Mouse (Mus musculus) hindbrain, embryonic 13.5 days (tissue): Measurements from ENCODE around the gene Trim7. TPM values are rescaled to one million over a fixed set of nuclear protein-coding genes. Genes with fewer than 3 reads are reported as not detected.
"Not testable (repeated sequence)": the region's sequence is repeated elsewhere in the genome, so short reads cannot be mapped to it uniquely, and the experiment has no call there.

ENCODE experiments used
- ATAC-seq: fragments of 200-750 bp; cut with Nextera tagmentation; 2 replicates; pipeline ENCODE4 v1.8.0; 2017; ENCODE audit warnings: moderate TSS enrichment; ENCODE audit not compliant: low FRiP score
- H3K27ac ChIP-seq: fragments of 300-500 bp; sonication (generic); 2 replicates; pipeline ENCODE4 v1.5.1; 2015; ENCODE audit warnings: inconsistent platforms, mild to moderate bottlenecking, moderate library complexity
- H3K27me3 ChIP-seq: fragments of 300-500 bp; sonication (generic); 2 replicates; pipeline ENCODE4 v1.6.1; 2015; ENCODE audit warnings: mild to moderate bottlenecking, inconsistent platforms
- H3K36me3 ChIP-seq: fragments of 300-500 bp; sonication (generic); 2 replicates; pipeline ENCODE4 v1.6.1; 2015; ENCODE audit warnings: mild to moderate bottlenecking, inconsistent platforms
- H3K4me1 ChIP-seq: fragments of 300-500 bp; sonication (generic); replicated peaks from 2 replicates; pipeline ENCODE4 v1.6.1; 2015; ENCODE audit warnings: inconsistent platforms
- H3K4me2 ChIP-seq: fragments of 300-500 bp; sonication (generic); 2 replicates; pipeline ENCODE4 v1.6.1; 2015; ENCODE audit warnings: inconsistent platforms, mild to moderate bottlenecking, moderate library complexity
- H3K4me3 ChIP-seq: fragments of 300-500 bp; sonication (generic); 2 replicates; pipeline ENCODE4 v1.5.1; 2015; ENCODE audit warnings: mild to moderate bottlenecking, inconsistent platforms
- H3K9ac ChIP-seq: fragments of 300-500 bp; sonication (generic); 2 replicates; pipeline ENCODE4 v1.6.1; 2015; ENCODE audit warnings: mild to moderate bottlenecking, inconsistent platforms
- H3K9me3 ChIP-seq: fragments of 300-500 bp; sonication (generic); 2 replicates; pipeline ENCODE4 v1.6.1; 2016; ENCODE audit warnings: inconsistent platforms
- WGBS: fragments of 180-500 bp; shearing (Covaris S2); methylation state at CpG from one replicate; pipeline ENCODE4 v1.1.7; 2015; 5-methylcytosine and 5-hydroxymethylcytosine counted together
- polyA plus RNA-seq: library from polyadenylated mRNA; unstranded; fragments of >200 nt; fragmentation: Nextera tagmentation; extraction: Ambion mirVana; gene quantifications from 2 replicates; pipeline ENCODE4 v1.2.1, GENCODE M21; 2015

Gene Trim7
- 1.0 and 2.8 TPM in 2 replicates for polyA plus RNA-seq

- not testable (repeated sequence) for H3K9me3 ChIP-seq, H3K36me3 ChIP-seq
- H3K9ac ChIP-seq: peak within 1 kb of the TSS; percentile 39; the same call in 1 of the 2 replicates
- ATAC-seq: peak; percentile 83
- H3K27me3 ChIP-seq: peaks cover 34% of the 10 kb centered on the region
- peak within 1 kb of the TSS; percentile 58 for H3K4me2 ChIP-seq
- peak within 1 kb of the TSS; percentile 48; the same call in 1 of the 2 replicates for H3K27ac ChIP-seq
- H3K4me3 ChIP-seq: peak within 1 kb of the TSS; percentile 45
- peaks cover 18% of the 10 kb centered on the region for H3K4me1 ChIP-seq
- under 1% methylated on average over 40 of the region's 92 CpGs for WGBS
These were observed at the start of gene Trim7, which contains the start of gene Gm12184 for GRCm38 (mm10) chr11:48825979-48826751. Gene Trim7 (plus strand): TSS chr11:48826140. Gene Gm12184 (minus strand): TSS chr11:48826655.

- Histone ChIP-seq H3K4me3 (no peak overlapping the region), H3K4me2 (no peak overlapping the region), H3K27me3 (0 out of 2 replicates have a peak, but pooled peaks cover 3% of the 10 kb centered on the region), H3K27ac (no peak overlapping the region), H3K9ac (no peak overlapping the region), H3K36me3 (no peaks in the 10 kb centered on the region), H3K9me3 (no peaks in the 10 kb centered on the region), H3K4me1 (peaks cover 5% of the 10 kb centered on the region; the same call in 1 of the 2 replicates)
- no peak for ATAC-seq
- 43% methylated on average over 9 of the region's 9 CpGs for WGBS
These were observed 49.3 kb upstream of the Trim7 start for GRCm38 (mm10) chr11:48776664-48777063.

- Histone ChIP-seq H3K4me1 (peaks cover 5% of the 10 kb centered on the region; the same call in 1 of the 2 replicates), H3K36me3 (no peaks in the 10 kb centered on the region), H3K27me3 (0 out of 2 replicates have a peak, but pooled peaks cover 3% of the 10 kb centered on the region), H3K4me3 (no peak overlapping the region), H3K27ac (no peak overlapping the region), H3K9me3 (no peaks in the 10 kb centered on the region), H3K4me2 (no peak overlapping the region), H3K9ac (no peak overlapping the region)
- ATAC-seq: no peak
- 96% methylated on average over 9 of the region's 9 CpGs for whole genome bisulfite sequencing
These were observed 48.6 kb upstream of the Trim7 start for GRCm38 (mm10) chr11:48777303-48777702.

- no peak overlapping the region for H3K4me2 ChIP-seq
- H3K27me3 ChIP-seq: 0 out of 2 replicates have a peak, but pooled peaks cover 3% of the 10 kb centered on the region
- no peaks in the 10 kb centered on the region for H3K9me3 ChIP-seq
- ATAC-seq: no peak
- H3K9ac ChIP-seq: no peak overlapping the region
- H3K36me3 ChIP-seq: no peaks in the 10 kb centered on the region
- H3K4me3 ChIP-seq: no peak overlapping the region
- 39% methylated on average over 7 of the region's 7 CpGs for WGBS
- H3K4me1 ChIP-seq: peaks cover 2% of the 10 kb centered on the region; the same call in 1 of the 2 replicates
- no peak overlapping the region for H3K27ac ChIP-seq
These were observed 46.5 kb upstream of the Trim7 start for GRCm38 (mm10) chr11:48779450-48779849.

GRCm38 (mm10) chr11:48782243-48782642 lies 43.7 kb upstream of the Trim7 start:
- no peak for ATAC-seq
- Histone ChIP-seq H3K27me3 (0 out of 2 replicates have a peak, but pooled peaks cover 3% of the 10 kb centered on the region), H3K27ac (no peak overlapping the region), H3K4me3 (no peak overlapping the region), H3K9me3 (no peaks in the 10 kb centered on the region), H3K36me3 (no peaks in the 10 kb centered on the region), H3K9ac (no peak overlapping the region), H3K4me2 (no peak overlapping the region), H3K4me1 (no peaks in the 10 kb centered on the region)
- 88% methylated on average over 4 of the region's 4 CpGs for WGBS

- Histone ChIP-seq H3K27ac (no peak overlapping the region), H3K4me3 (peak overlapping the region; percentile 38), H3K4me1 (peaks cover 6% of the 10 kb centered on the region; the same call in 1 of the 2 replicates), H3K9me3 (no peaks in the 10 kb centered on the region), H3K36me3 (no peaks in the 10 kb centered on the region), H3K9ac (no peak overlapping the region), H3K27me3 (0 out of 2 replicates have a peak, but pooled peaks cover 4% of the 10 kb centered on the region), H3K4me2 (peak overlapping the region; percentile 53)
- 50% methylated on average over 10 of the region's 10 CpGs for WGBS
- peak; percentile 77 for ATAC-seq
These were observed 38.3 kb upstream of the Trim7 start for GRCm38 (mm10) chr11:48787455-48788211.

- Histone ChIP-seq H3K4me1 (peaks cover 6% of the 10 kb centered on the region; the same call in 1 of the 2 replicates), H3K36me3 (no peaks in the 10 kb centered on the region), H3K9ac (peak overlapping the region; percentile 49), H3K4me2 (peak overlapping the region; percentile 53), H3K27ac (peak overlapping the region; percentile 19; the same call in 1 of the 2 replicates), H3K4me3 (peak overlapping the region; percentile 38), H3K9me3 (no peaks in the 10 kb centered on the region), H3K27me3 (0 out of 2 replicates have a peak, but pooled peaks cover 4% of the 10 kb centered on the region)
- ATAC-seq: peak; percentile 83
- 11% methylated on average over 16 of the region's 16 CpGs for WGBS
These were observed 37.4 kb upstream of the Trim7 start for GRCm38 (mm10) chr11:48788311-48789089.

- H3K9me3 ChIP-seq: no peaks in the 10 kb centered on the region
- H3K4me3 ChIP-seq: no peak overlapping the region
- 87% methylated on average over 5 of the region's 5 CpGs for WGBS
- no peak overlapping the region for H3K9ac ChIP-seq
- H3K36me3 ChIP-seq: no peaks in the 10 kb centered on the region
- 0 out of 2 replicates have a peak, but pooled peaks cover 4% of the 10 kb centered on the region for H3K27me3 ChIP-seq
- no peak for ATAC-seq
- H3K27ac ChIP-seq: no peak overlapping the region
- no peak overlapping the region for H3K4me2 ChIP-seq
- peaks cover 6% of the 10 kb centered on the region; the same call in 1 of the 2 replicates for H3K4me1 ChIP-seq
These were observed 36.7 kb upstream of the Trim7 start for GRCm38 (mm10) chr11:48789215-48789614.

- WGBS: 15% methylated on average over 20 of the region's 20 CpGs
- no peak overlapping the region for H3K27ac ChIP-seq
- H3K9ac ChIP-seq: no peak overlapping the region
- H3K4me3 ChIP-seq: peak overlapping the region; percentile 15; the same call in 1 of the 2 replicates
- no peaks in the 10 kb centered on the region for H3K9me3 ChIP-seq
- H3K27me3 ChIP-seq: 0 out of 2 replicates have a peak, but pooled peaks cover 4% of the 10 kb centered on the region
- no peak for ATAC-seq
- peak overlapping the region; percentile 47 for H3K4me2 ChIP-seq
- peaks cover 6% of the 10 kb centered on the region; the same call in 1 of the 2 replicates for H3K4me1 ChIP-seq
- H3K36me3 ChIP-seq: no peaks in the 10 kb centered on the region
These were observed 35.7 kb upstream of the Trim7 start for GRCm38 (mm10) chr11:48789973-48790823.

GRCm38 (mm10) chr11:48790946-48791345 lies 35.0 kb upstream of the Trim7 start:
- no peaks in the 10 kb centered on the region for H3K36me3 ChIP-seq
- no peak overlapping the region for H3K4me2 ChIP-seq
- no peak overlapping the region for H3K4me3 ChIP-seq
- H3K9me3 ChIP-seq: no peaks in the 10 kb centered on the region
- no peak overlapping the region for H3K27ac ChIP-seq
- no peak for ATAC-seq
- H3K27me3 ChIP-seq: 0 out of 2 replicates have a peak, but pooled peaks cover 4% of the 10 kb centered on the region
- peaks cover 6% of the 10 kb centered on the region; the same call in 1 of the 2 replicates for H3K4me1 ChIP-seq
- H3K9ac ChIP-seq: no peak overlapping the region
- WGBS: 34% methylated on average over 8 of the region's 8 CpGs

GRCm38 (mm10) chr11:48791894-48792293 lies 34.0 kb upstream of the Trim7 start:
- H3K4me3 ChIP-seq: not testable (repeated sequence)

More at GRCm38 (mm10) chr11:48791894-48792293, 34.0 kb upstream of the Trim7 start:
- H3K4me1 ChIP-seq, H3K9me3 ChIP-seq, H3K4me2 ChIP-seq, H3K9ac ChIP-seq, H3K36me3 ChIP-seq, H3K27me3 ChIP-seq, ATAC-seq, H3K27ac ChIP-seq: not testable (repeated sequence)
- WGBS: 84% methylated on average over 9 of the region's 9 CpGs
